Mouse (Mus musculus) heart, embryonic 16.5 days (tissue): ENCODE measurements around the gene Naip5. TPM values are rescaled to one million over a fixed set of nuclear protein-coding genes. Genes with fewer than 3 reads are reported as not detected.

Source experiments
- polyA plus RNA-seq: library from polyadenylated mRNA; unstranded; fragments of >200 nt; fragmentation: Nextera tagmentation; extraction: Ambion mirVana; gene quantifications from 2 replicates; pipeline ENCODE4 v1.2.1, GENCODE M21; 2015

The Naip5 gene
- polyA plus RNA-seq, 1 experiment from 2014 or later: 0.42 TPM

Other genes with a start within 250 kb of the Naip5 start
- gene Mccc2, start 230.7 kb downstream of the Naip5 start, polyA plus RNA-seq: 33.4 and 36.3 TPM in 2 replicates
- gene Bdp1, start 142.3 kb downstream of the Naip5 start, polyA plus RNA-seq: 19.8 and 22.3 TPM in 2 replicates
- gene Serf1, start 138.3 kb downstream of the Naip5 start, polyA plus RNA-seq: 84.2 and 107 TPM in 2 replicates
- 26.6 and 30.1 TPM in 2 replicates for gene Smn1, start 121.5 kb downstream of the Naip5 start, polyA plus RNA-seq
- gene Naip2, start 44.2 kb downstream of the Naip5 start, polyA plus RNA-seq: 0.15 and 0.21 TPM in 2 replicates
- 0.11 and 0.13 TPM in 2 replicates for gene Naip6, start 71.4 kb upstream of the Naip5 start, polyA plus RNA-seq
- gene Naip1, start 206.5 kb upstream of the Naip5 start, polyA plus RNA-seq: 0.08 TPM in 1 of 2 replicates, not detected in the other
- 42.0 and 44.3 TPM in 2 replicates for gene Gtf2h2, start 246.3 kb upstream of the Naip5 start, polyA plus RNA-seq